15 mouse cellular contexts compared by ENCODE assay signal in the genomic region with DNA sequence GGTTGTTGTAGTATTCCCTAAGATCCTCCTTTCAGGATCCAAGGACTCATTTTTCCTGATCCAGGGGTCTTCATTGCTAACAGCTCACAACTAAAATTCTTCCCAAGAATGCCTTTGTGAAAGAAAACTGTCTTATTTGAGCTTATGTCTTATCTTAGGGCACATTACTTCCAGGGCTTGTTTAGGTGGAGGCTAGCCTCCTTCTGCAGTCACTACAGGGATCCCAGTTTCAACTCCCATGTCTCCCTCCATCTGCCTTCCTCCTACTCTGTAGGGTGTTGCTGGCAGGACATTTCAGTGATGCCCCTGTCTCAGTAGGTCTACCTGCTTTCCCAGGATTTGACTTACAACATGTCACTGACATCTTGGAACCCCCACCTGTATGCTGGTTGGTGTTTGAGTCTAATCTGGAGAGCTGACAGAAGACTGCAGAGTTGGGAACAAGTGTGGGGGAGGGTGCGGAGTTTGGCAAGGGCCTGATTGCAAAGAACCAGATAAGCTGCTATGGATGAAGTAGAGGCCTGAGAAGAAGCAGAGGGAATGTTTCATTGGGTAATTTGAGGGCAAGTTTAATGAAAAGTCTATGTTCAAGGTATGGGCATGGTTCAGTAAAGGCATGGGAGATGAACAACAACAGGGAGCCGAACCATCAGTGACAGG.
"Had no signal": no experiment of that assay in that cellular context is flagged by ENCODE, and none has a peak within 500 bp of the region (broad histone marks: within the 10 kb centered on the region; RNA-seq: fewer than 3 reads in every experiment).

No protein-coding gene starts in this region.

- H3K9me3 ChIP-seq: limb, embryonic 13.5 days; midbrain, embryonic 10.5 days; midbrain, embryonic 15.5 days; neural tube, embryonic 13.5 days had no signal

- H3K36me3 ChIP-seq: limb, embryonic 13.5 days; midbrain, embryonic 10.5 days; midbrain, embryonic 15.5 days; neural tube, embryonic 13.5 days had no signal

- H3K27me3 ChIP-seq: limb, embryonic 13.5 days; midbrain, embryonic 15.5 days; neural tube, embryonic 13.5 days had no signal

- H3K4me3 ChIP-seq: limb, embryonic 13.5 days; midbrain, embryonic 10.5 days; midbrain, embryonic 15.5 days; neural tube, embryonic 13.5 days had no signal

- H3K9ac ChIP-seq: limb, embryonic 13.5 days; midbrain, embryonic 15.5 days; neural tube, embryonic 13.5 days had no signal

- H3K27ac ChIP-seq: limb, embryonic 13.5 days; midbrain, embryonic 10.5 days; midbrain, embryonic 15.5 days; neural tube, embryonic 13.5 days had no signal

- H3K4me1 ChIP-seq: midbrain, embryonic 15.5 days had no signal

- H3K4me2 ChIP-seq: limb, embryonic 13.5 days; midbrain, embryonic 15.5 days; neural tube, embryonic 13.5 days had no signal

- DNase-seq: kidney, adult 8-10 months; kidney, postnatal 25 days; layer of hippocampus, adult 9-11 months; layer of hippocampus, postnatal 36 days; left cerebral cortex, postnatal 4 days; lung, adult 18-20 months; retina, postnatal 1 day; right cerebral cortex, postnatal 4 days; spleen, adult 18-20 months; thymus, postnatal 14 days had no signal

- ATAC-seq: intestine, postnatal 0 days; midbrain, embryonic 15.5 days had no signal
